16 mouse cellular contexts compared by ENCODE assay signal in genomic region chr8:61141869-61142268, GRCm38 (mm10).
A peak's percentile ranks its signal among the peaks of the same experiment; 100 is the strongest.
DNase-seq lines count a peak whose midpoint lies in the region; ATAC-seq and TF ChIP-seq lines count a peak whose summit lies in the region.
"Had no signal": no experiment of that assay in that cellular context is flagged by ENCODE, and none has a peak within 500 bp of the region (broad histone marks: within the 10 kb centered on the region; RNA-seq: fewer than 3 reads in every experiment).

No protein-coding gene starts in this region.

- WGBS in hindbrain, embryonic 10.5 days: 58% methylated on average over 6 of the region's 6 CpGs
- WGBS in hindbrain, embryonic 14.5 days: 53% methylated on average over 6 of the region's 6 CpGs
- 76% methylated on average over 6 of the region's 6 CpGs for WGBS in intestine, embryonic 14.5 days

- H3K36me3 ChIP-seq in hindbrain, embryonic 10.5 days: no peaks in the 10 kb centered on the region
- no peaks in the 10 kb centered on the region for H3K36me3 ChIP-seq in hindbrain, embryonic 14.5 days (replicated peaks; ENCODE audit: control insufficient read depth, insufficient read depth)
- H3K36me3 ChIP-seq in E14TG2a.4 (ENCODE audit: insufficient read depth, low read length): no peaks in the 10 kb centered on the region
- no peaks in the 10 kb centered on the region for H3K36me3 ChIP-seq in intestine, embryonic 14.5 days (ENCODE audit: control insufficient read depth, insufficient read depth, low read length)
- H3K36me3 ChIP-seq: heart, embryonic 15.5 days; neural tube, embryonic 12.5 days had no signal

- peak overlapping the region; percentile 70 for H3K27ac ChIP-seq in hindbrain, embryonic 10.5 days
- no peak overlapping the region for H3K27ac ChIP-seq in hindbrain, embryonic 14.5 days
- H3K27ac ChIP-seq in intestine, embryonic 14.5 days (ENCODE audit: low read depth): no peak overlapping the region
- H3K27ac ChIP-seq: heart, embryonic 15.5 days; neural tube, embryonic 12.5 days had no signal

- no peaks in the 10 kb centered on the region for H3K9me3 ChIP-seq in hindbrain, embryonic 10.5 days
- no peaks in the 10 kb centered on the region for H3K9me3 ChIP-seq in hindbrain, embryonic 14.5 days (ENCODE audit: control insufficient read depth, low read length)
- H3K9me3 ChIP-seq in E14TG2a.4 (ENCODE audit: low read length): no peaks in the 10 kb centered on the region
- no peaks in the 10 kb centered on the region for H3K9me3 ChIP-seq in intestine, embryonic 14.5 days (ENCODE audit: control insufficient read depth, low read length)
- H3K9me3 ChIP-seq: heart, embryonic 15.5 days; neural tube, embryonic 12.5 days had no signal

- ATAC-seq in hindbrain, embryonic 14.5 days (ENCODE audit: low FRiP score): no peak
- ATAC-seq in intestine, embryonic 14.5 days (replicated peaks; ENCODE audit: low FRiP score, low TSS enrichment, low read depth): 0 out of 2 replicates have a peak, but pooled peaks have one; percentile 23
- ATAC-seq: forebrain, embryonic 16.5 days had no signal

- no peak overlapping the region for H3K4me2 ChIP-seq in hindbrain, embryonic 14.5 days (replicated peaks)
- H3K4me2 ChIP-seq in intestine, embryonic 14.5 days (ENCODE audit: low read length): no peak overlapping the region
- H3K4me2 ChIP-seq: heart, embryonic 15.5 days; neural tube, embryonic 12.5 days had no signal

- no peak for TF ChIP-seq CTCF in E14TG2a.4 (conservative IDR thresholded peaks at IDR 0.05; ENCODE audit: low read length)

- no peak overlapping the region for H3K9ac ChIP-seq in hindbrain, embryonic 14.5 days
- H3K9ac ChIP-seq in intestine, embryonic 14.5 days (ENCODE audit: low read length): no peak overlapping the region
- H3K9ac ChIP-seq: heart, embryonic 15.5 days; neural tube, embryonic 12.5 days had no signal

- peaks cover 11% of the 10 kb centered on the region for H3K4me1 ChIP-seq in hindbrain, embryonic 10.5 days (replicated peaks)
- H3K4me1 ChIP-seq in hindbrain, embryonic 14.5 days (replicated peaks; ENCODE audit: control insufficient read depth, insufficient read depth, low read length): no peaks in the 10 kb centered on the region
- peaks cover 10% of the 10 kb centered on the region for H3K4me1 ChIP-seq in E14TG2a.4 (replicated peaks; ENCODE audit: low read depth, low read length)
- H3K4me1 ChIP-seq in intestine, embryonic 14.5 days (replicated peaks; ENCODE audit: control insufficient read depth, insufficient read depth, low read length): no peaks in the 10 kb centered on the region
- H3K4me1 ChIP-seq: heart, embryonic 15.5 days; neural tube, embryonic 12.5 days had no signal

- H3K27me3 ChIP-seq in hindbrain, embryonic 10.5 days (ENCODE audit: insufficient read depth, poor library complexity, severe bottlenecking): no peaks in the 10 kb centered on the region
- no peaks in the 10 kb centered on the region for H3K27me3 ChIP-seq in hindbrain, embryonic 14.5 days (ENCODE audit: control insufficient read depth, insufficient read depth, low read length)
- H3K27me3 ChIP-seq in E14TG2a.4 (ENCODE audit: insufficient read depth, low read length): no peaks in the 10 kb centered on the region
- no peaks in the 10 kb centered on the region for H3K27me3 ChIP-seq in intestine, embryonic 14.5 days (replicated peaks; ENCODE audit: control insufficient read depth, insufficient read depth, low read length)
- H3K27me3 ChIP-seq: heart, embryonic 15.5 days; neural tube, embryonic 12.5 days had no signal

- no peak overlapping the region for H3K4me3 ChIP-seq in hindbrain, embryonic 10.5 days
- no peak overlapping the region for H3K4me3 ChIP-seq in hindbrain, embryonic 14.5 days (replicated peaks; ENCODE audit: low read length)
- 0 out of 2 replicates have a peak overlapping the region, but pooled peaks have one; percentile 3 for H3K4me3 ChIP-seq in E14TG2a.4 (replicated peaks; ENCODE audit: low read length)
- H3K4me3 ChIP-seq in intestine, embryonic 14.5 days (ENCODE audit: low read depth, low read length): no peak overlapping the region
- H3K4me3 ChIP-seq: erythroblast, embryonic 14.5 days; heart, embryonic 15.5 days; neural tube, embryonic 12.5 days had no signal

- no peak for DNase-seq in hindbrain, embryonic 10.5 days (ENCODE audit: low spot score)
- no peak for DNase-seq in hindbrain, embryonic 14.5 days (ENCODE audit: low spot score)
- DNase-seq in cerebellum, adult 8-10 months: peak; percentile 13
- no peak for DNase-seq in intestine, embryonic 14.5 days (ENCODE audit: low spot score)
- no peak for DNase-seq in spleen, postnatal 14 days (ENCODE audit: low spot score in 2 of 2)
- no peak for DNase-seq in right cerebral cortex, postnatal 25 days
- DNase-seq in adrenal gland, adult 18-20 months (ENCODE audit: low spot score in 2 of 2): no peak
- DNase-seq: heart, adult 18-20 months; kidney, adult 11 months; lung, adult 18-20 months; right cerebral cortex, postnatal 14 days had no signal
